Mouse (Mus musculus) G1E (cell line): ENCODE measurements around the gene Pcdh19. TPM values are rescaled to one million over a fixed set of nuclear protein-coding genes. Genes with fewer than 3 reads are reported as not detected.
A peak's percentile ranks its signal among the peaks of the same experiment; 100 is the strongest.

Source experiments
- ATAC-seq: 2 replicates; pipeline ENCODE4 v1.8.0; 2016; ENCODE audit warnings: mild to moderate bottlenecking; ENCODE audit not compliant: insufficient number of reproducible peaks, poor library complexity, low FRiP score, severe bottlenecking; ENCODE audit errors: extremely low read depth
- DNase-seq: peaks from one replicate; pipeline ENCODE4 v3.0.0; 2012; ENCODE audit warnings: low spot score
- H3K27me3 ChIP-seq: 2 replicates; pipeline ENCODE4 v1.6.1; 2012; ENCODE audit warnings: mild to moderate bottlenecking, low read length, inconsistent platforms; ENCODE audit not compliant: insufficient read depth
- H3K36me3 ChIP-seq: replicated peaks from 2 replicates; pipeline ENCODE3; 2012; ENCODE audit warnings: mild to moderate bottlenecking, inconsistent platforms
- H3K4me1 ChIP-seq: 2 replicates; pipeline ENCODE4 v1.6.1; 2012; ENCODE audit warnings: low read depth, low read length, inconsistent platforms, mixed read lengths; ENCODE audit not compliant: insufficient read depth
- H3K4me3 ChIP-seq: 2 replicates; pipeline ENCODE4 v1.5.1; 2012; ENCODE audit warnings: low read depth, mild to moderate bottlenecking, inconsistent platforms, low read length, moderate library complexity, mixed read lengths
- H3K9me3 ChIP-seq: replicated peaks from 2 replicates; pipeline ENCODE4 v1.6.1; 2012; ENCODE audit warnings: inconsistent platforms
- CTCF ChIP-seq: IDR thresholded peaks from 2 replicates; pipeline ENCODE4 v1.5.1; 2012; ENCODE audit warnings: low read depth, low read length, inconsistent platforms, mixed read lengths
- GATA1 ChIP-seq: IDR thresholded peaks from 2 replicates; pipeline ENCODE4 v1.6.1; 2012; ENCODE audit warnings: borderline replicate concordance, low read length, inconsistent platforms, mixed read lengths
- GATA2 ChIP-seq: IDR thresholded peaks from 2 replicates; pipeline ENCODE4 v1.6.1; 2012; ENCODE audit warnings: low read depth, low read length, inconsistent platforms, borderline replicate concordance
- POLR2AphosphoS5 ChIP-seq: IDR thresholded peaks from 2 replicates; pipeline ENCODE4 v1.6.1; 2012; ENCODE audit warnings: low read depth, low read length, inconsistent platforms; ENCODE audit not compliant: insufficient replicate concordance
- TAL1 ChIP-seq: conservative IDR thresholded peaks from 2 replicates; pipeline ENCODE4 v1.6.1; 2012; ENCODE audit warnings: low read depth, low read length, inconsistent platforms, mixed read lengths
- polyA plus RNA-seq: library from polyadenylated mRNA; stranded (reverse); fragments of >175 nt; gene quantifications from 2 replicates; pipeline ENCODE4 v1.2.3, GENCODE M21; 2012
- total RNA-seq, 2 experiments: library from RNA; stranded (forward) in 1 of 2; stranded (reverse) in 1 of 2; fragments of 200-1000 nt in 1 of 2; fragments of >200 nt in 1 of 2; fragmentation: Nextera tagmentation in 1 of 2; gene quantifications; 2 replicates each; pipeline ENCODE4 v1.2.3; 2014 to 2017

Pcdh19 gene
- total and polyA plus RNA-seq, 3 experiments: under 0.01 TPM; not detected in 2

DNA sequence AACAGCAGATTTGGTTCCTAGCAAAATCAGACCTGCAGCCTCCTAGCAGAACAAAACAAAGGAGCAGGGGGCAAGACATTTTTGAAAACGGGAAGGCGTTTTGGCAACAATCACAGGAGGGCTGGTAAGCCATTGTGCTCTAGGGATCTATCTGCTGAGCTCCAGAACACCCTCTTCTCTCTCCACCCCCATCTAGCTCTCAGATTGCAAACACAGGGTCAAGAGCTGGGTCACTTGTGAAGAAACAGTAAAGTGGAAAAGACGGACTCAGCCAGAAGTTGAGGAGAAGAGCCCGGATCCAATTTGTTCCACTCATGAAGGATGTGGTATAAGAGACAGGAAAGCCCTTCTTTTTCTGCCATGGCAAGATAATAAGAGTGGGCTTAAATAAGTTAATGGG is 7.7 kb upstream of the Pcdh19 start:
- TF ChIP-seq GATA2: no peak
- no peak for TF ChIP-seq GATA1
- no peak for TF ChIP-seq POLR2AphosphoS5
- no peak for TF ChIP-seq CTCF
- no peak for TF ChIP-seq TAL1
- H3K4me3 ChIP-seq: no peak overlapping the region
- no peak for ATAC-seq

GRCm38 (mm10) chrX:133693037-133693760 is 4.4 kb upstream of the Pcdh19 start:
- Histone ChIP-seq H3K9me3 (peaks cover 5% of the 10 kb centered on the region; the same call in 1 of the 2 replicates), H3K4me3 (no peak overlapping the region), H3K4me1 (no peaks in the 10 kb centered on the region), H3K27me3 (no peaks in the 10 kb centered on the region), H3K36me3 (no peaks in the 10 kb centered on the region)
- DNase-seq (no peak), ATAC-seq (no peak)
- TF ChIP-seq TAL1: no peak

More for the DNA sequence above, 7.7 kb upstream of the Pcdh19 start:
- DNase-seq: no peak
- Histone ChIP-seq H3K9me3 (no peaks in the 10 kb centered on the region), H3K4me1 (no peaks in the 10 kb centered on the region), H3K27me3 (no peaks in the 10 kb centered on the region), H3K36me3 (no peaks in the 10 kb centered on the region)

- ATAC-seq (no peak), DNase-seq (no peak)
- Histone ChIP-seq H3K4me3 (no peak overlapping the region), H3K27me3 (no peaks in the 10 kb centered on the region), H3K9me3 (peaks cover 10% of the 10 kb centered on the region), H3K4me1 (no peaks in the 10 kb centered on the region), H3K36me3 (no peaks in the 10 kb centered on the region)
- TF ChIP-seq CTCF (no peak), TAL1 (no peak), GATA1 (no peak), GATA2 (no peak), POLR2AphosphoS5 (no peak)
These were observed 3.6 kb upstream of the Pcdh19 start for GRCm38 (mm10) chrX:133692392-133692790.

GRCm38 (mm10) chrX:133691581-133692391 is 3.0 kb upstream of the Pcdh19 start:
- peak; percentile 10 for DNase-seq
- Histone ChIP-seq H3K36me3 (no peaks in the 10 kb centered on the region), H3K4me3 (no peak overlapping the region; the same call in 1 of the 2 replicates), H3K27me3 (no peaks in the 10 kb centered on the region), H3K9me3 (peaks cover 15% of the 10 kb centered on the region), H3K4me1 (no peaks in the 10 kb centered on the region)
- ATAC-seq: peak; percentile 75
- no peak for TF ChIP-seq TAL1
- no peak for TF ChIP-seq POLR2AphosphoS5
- no peak for TF ChIP-seq GATA2
- TF ChIP-seq GATA1: no peak
- no peak for TF ChIP-seq CTCF

DNA sequence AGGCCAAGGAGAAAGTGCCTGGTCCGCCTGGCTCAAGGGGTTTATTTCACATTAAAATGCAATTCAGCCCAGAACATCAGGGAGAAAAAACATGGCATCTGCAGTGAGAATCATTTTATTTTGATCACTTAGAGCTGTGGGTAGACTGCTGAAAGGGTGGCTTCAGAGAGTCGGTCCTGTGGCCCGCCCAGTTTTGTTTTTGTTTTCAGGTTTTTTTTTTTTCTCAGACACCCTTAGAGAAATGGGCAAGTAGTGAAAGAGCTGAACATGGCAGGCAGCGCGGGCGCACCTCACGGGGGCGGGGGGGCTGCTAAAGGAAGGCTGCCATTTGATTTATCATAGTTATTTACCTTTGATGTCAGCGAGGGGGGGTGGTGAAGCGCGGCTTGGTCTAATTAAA is 2.0 kb upstream of the Pcdh19 start:
- Histone ChIP-seq H3K27me3 (no peaks in the 10 kb centered on the region), H3K9me3 (peaks cover 21% of the 10 kb centered on the region), H3K36me3 (no peaks in the 10 kb centered on the region), H3K4me1 (no peaks in the 10 kb centered on the region), H3K4me3 (no peak overlapping the region)
- TF ChIP-seq TAL1: no peak
- TF ChIP-seq GATA2: no peak
- TF ChIP-seq POLR2AphosphoS5: no peak
- TF ChIP-seq GATA1: no peak
- ATAC-seq (no peak), DNase-seq (no peak)

DNA sequence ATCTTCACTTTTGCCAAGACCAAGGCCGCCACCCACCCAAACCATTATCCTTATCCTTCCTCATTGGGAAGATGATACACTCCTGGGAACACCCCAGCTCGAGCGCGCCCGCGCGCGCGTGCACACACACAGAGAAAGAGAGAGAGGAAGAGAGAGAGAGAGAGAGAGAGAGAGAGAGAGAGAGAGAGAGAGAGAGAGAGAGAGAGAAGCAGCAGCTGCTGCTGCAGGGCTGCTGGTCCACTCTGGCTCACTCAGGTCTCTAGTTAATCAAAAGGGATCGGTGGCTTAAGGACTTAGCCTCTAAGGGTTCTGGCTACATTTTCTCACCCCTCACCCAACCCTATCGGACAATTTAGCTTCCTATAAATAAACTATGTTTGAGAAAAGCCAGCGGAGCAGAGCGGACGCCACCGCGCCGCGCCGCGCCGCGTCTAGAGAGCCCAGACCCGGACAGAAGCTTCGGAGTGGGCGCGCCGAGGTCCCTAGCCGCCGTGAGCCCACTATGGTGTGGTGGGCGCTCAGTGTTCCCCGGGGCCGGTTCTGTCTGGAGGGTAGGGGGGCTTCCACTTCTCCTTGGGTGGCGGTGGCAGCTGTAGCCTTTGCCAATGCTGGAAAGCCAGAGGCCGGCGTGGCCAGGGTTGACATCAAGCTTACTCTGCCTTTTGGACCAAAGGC is 926 bp upstream of the Pcdh19 start:
- no peaks in the 10 kb centered on the region for H3K4me1 ChIP-seq
- no peak for ATAC-seq
- no peak for TF ChIP-seq POLR2AphosphoS5
- TF ChIP-seq CTCF: no peak
- TF ChIP-seq GATA1: no peak
- TF ChIP-seq TAL1: no peak
- no peak for TF ChIP-seq GATA2
- H3K4me3 ChIP-seq: no peak overlapping the region
- peaks cover 21% of the 10 kb centered on the region for H3K9me3 ChIP-seq
- no peaks in the 10 kb centered on the region for H3K27me3 ChIP-seq
- no peak for DNase-seq
- H3K36me3 ChIP-seq: no peaks in the 10 kb centered on the region
